Mouse (Mus musculus): ENCODE results near the gene Pglyrp4. TPM values are rescaled to one million over a fixed set of nuclear protein-coding genes. Genes with fewer than 3 reads are reported as not detected.

Pglyrp4 gene
- polyA plus RNA-seq (2014; fragmentation: Illumina TruSeq; extraction: RNeasy Lipid Tissue Mini Kit (QIAGEN cat#74804); ENCODE audit: low read depth, low replicate concordance), result 1.5 TPM

DNA sequence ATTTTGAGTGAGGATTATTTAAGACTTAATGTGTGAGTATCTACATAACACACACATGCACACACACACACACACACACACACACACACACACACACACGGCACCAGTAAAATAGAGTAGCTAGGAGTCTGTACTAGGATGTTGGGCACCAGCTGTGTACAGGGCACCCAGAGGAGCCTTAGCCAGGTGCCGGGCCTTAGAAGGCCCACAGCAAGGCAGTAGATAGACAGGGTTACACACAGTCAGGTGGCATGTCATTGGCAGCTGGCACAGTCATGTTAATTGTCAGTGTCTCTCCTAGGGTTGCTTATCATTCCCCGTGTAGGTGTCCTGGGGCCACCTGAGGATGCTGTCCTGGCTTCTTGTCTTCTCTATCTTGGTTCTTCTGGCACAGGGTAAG lies at the start of gene Pglyrp4:
TSS of gene Pglyrp4 (plus strand) at position 301 of the 400 bp plus-strand sequence.

DNA sequence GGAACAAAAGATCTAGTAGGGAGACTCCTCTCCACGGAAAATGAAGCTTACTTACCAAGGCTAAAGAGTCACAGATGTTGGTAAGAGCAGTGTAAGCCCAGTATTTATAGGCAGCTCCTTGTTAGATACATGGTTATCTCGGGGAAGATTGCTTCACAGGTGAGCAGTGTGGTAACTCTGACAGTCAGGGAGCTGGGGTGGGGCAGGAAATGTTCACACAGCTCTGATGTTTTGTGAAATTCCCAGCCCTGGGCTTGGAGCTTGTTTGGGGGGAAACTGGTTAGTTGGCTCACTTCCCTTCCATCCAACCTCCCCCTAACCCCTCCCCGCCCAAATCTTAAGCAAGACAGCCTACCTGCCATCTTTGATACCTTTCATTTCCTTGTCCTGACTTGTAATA lies 31.1 kb upstream of the Pglyrp4 start, which contains the start of gene S100a9:
TSS of gene S100a9 (minus strand) at position 109 of the 400 bp plus-strand sequence.

DNA sequence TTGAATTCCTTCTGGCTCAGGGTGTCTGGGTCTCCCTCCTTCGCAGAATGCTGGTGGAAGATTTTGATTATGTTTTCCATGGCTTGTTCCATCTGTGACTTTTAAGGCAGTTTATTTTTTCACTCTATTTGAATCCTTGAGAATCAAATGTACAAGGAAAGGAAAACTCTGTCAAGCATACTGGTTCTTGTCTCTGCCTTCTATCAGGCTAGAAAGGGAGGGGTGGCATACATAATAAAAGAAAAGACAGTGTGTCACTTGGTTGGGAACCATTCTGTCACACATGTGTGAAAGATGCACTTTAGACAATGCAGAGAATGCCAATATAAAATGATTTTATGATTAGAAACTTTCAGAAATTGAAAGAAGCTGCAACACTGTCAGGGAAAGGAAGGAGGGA lies 51.1 kb downstream of the Pglyrp4 start, which contains the start of gene Gm5849:
TSS of gene Gm5849 (minus strand) at position 101 of the 400 bp plus-strand sequence.

Other genes starting within 250 kb of the Pglyrp4 start
- 89.2 TPM for gene Snapin, start 235.9 kb upstream of the Pglyrp4 start, polyA plus RNA-seq (2014; fragmentation: Illumina TruSeq; extraction: RNeasy Lipid Tissue Mini Kit (QIAGEN cat#74804); ENCODE audit: low read depth, low replicate concordance)
- 111 TPM for gene Chtop, start 217.4 kb upstream of the Pglyrp4 start, polyA plus RNA-seq (2014; fragmentation: Illumina TruSeq; extraction: RNeasy Lipid Tissue Mini Kit (QIAGEN cat#74804); ENCODE audit: low read depth, low replicate concordance)
- gene S100a1, start 212.5 kb upstream of the Pglyrp4 start, polyA plus RNA-seq (2014; fragmentation: Illumina TruSeq; extraction: RNeasy Lipid Tissue Mini Kit (QIAGEN cat#74804); ENCODE audit: low read depth, low replicate concordance), result 7.7 TPM
- gene S100a13, start 212.5 kb upstream of the Pglyrp4 start, polyA plus RNA-seq (2014; fragmentation: Illumina TruSeq; extraction: RNeasy Lipid Tissue Mini Kit (QIAGEN cat#74804); ENCODE audit: low read depth, low replicate concordance), result 1.6 TPM
- gene S100a14, start 200.1 kb upstream of the Pglyrp4 start, polyA plus RNA-seq (2014; fragmentation: Illumina TruSeq; extraction: RNeasy Lipid Tissue Mini Kit (QIAGEN cat#74804); ENCODE audit: low read depth, low replicate concordance), result not detected
- gene S100a16, start 189.7 kb upstream of the Pglyrp4 start, polyA plus RNA-seq (2014; fragmentation: Illumina TruSeq; extraction: RNeasy Lipid Tissue Mini Kit (QIAGEN cat#74804); ENCODE audit: low read depth, low replicate concordance), result 1.8 TPM
- not detected for gene S100a3, start 166.3 kb upstream of the Pglyrp4 start, polyA plus RNA-seq (2014; fragmentation: Illumina TruSeq; extraction: RNeasy Lipid Tissue Mini Kit (QIAGEN cat#74804); ENCODE audit: low read depth, low replicate concordance)
- not detected for gene S100a2, start 136.7 kb upstream of the Pglyrp4 start, polyA plus RNA-seq (2014; fragmentation: Illumina TruSeq; extraction: RNeasy Lipid Tissue Mini Kit (QIAGEN cat#74804); ENCODE audit: low read depth, low replicate concordance)
- gene Gm42674, start 125.0 kb upstream of the Pglyrp4 start, polyA plus RNA-seq (2014; fragmentation: Illumina TruSeq; extraction: RNeasy Lipid Tissue Mini Kit (QIAGEN cat#74804); ENCODE audit: low read depth, low replicate concordance), result not detected
- gene S100a4, start 123.1 kb upstream of the Pglyrp4 start, polyA plus RNA-seq (2014; fragmentation: Illumina TruSeq; extraction: RNeasy Lipid Tissue Mini Kit (QIAGEN cat#74804); ENCODE audit: low read depth, low replicate concordance), result 1.0 TPM
- gene S100a5, start 118.4 kb upstream of the Pglyrp4 start, polyA plus RNA-seq (2014; fragmentation: Illumina TruSeq; extraction: RNeasy Lipid Tissue Mini Kit (QIAGEN cat#74804); ENCODE audit: low read depth, low replicate concordance), result not detected
- gene S100a6, start 114.0 kb upstream of the Pglyrp4 start, polyA plus RNA-seq (2014; fragmentation: Illumina TruSeq; extraction: RNeasy Lipid Tissue Mini Kit (QIAGEN cat#74804); ENCODE audit: low read depth, low replicate concordance), result 5.0 TPM
- gene S100a7a, start 72.9 kb upstream of the Pglyrp4 start, polyA plus RNA-seq (2014; fragmentation: Illumina TruSeq; extraction: RNeasy Lipid Tissue Mini Kit (QIAGEN cat#74804); ENCODE audit: low read depth, low replicate concordance), result not detected
- not detected for gene S100a8, start 57.9 kb upstream of the Pglyrp4 start, polyA plus RNA-seq (2014; fragmentation: Illumina TruSeq; extraction: RNeasy Lipid Tissue Mini Kit (QIAGEN cat#74804); ENCODE audit: low read depth, low replicate concordance)
- not detected for gene S100a9, start 31.2 kb upstream of the Pglyrp4 start, polyA plus RNA-seq (2014; fragmentation: Illumina TruSeq; extraction: RNeasy Lipid Tissue Mini Kit (QIAGEN cat#74804); ENCODE audit: low read depth, low replicate concordance)
- gene Gm5849, start 51.0 kb downstream of the Pglyrp4 start, polyA plus RNA-seq (2014; fragmentation: Illumina TruSeq; extraction: RNeasy Lipid Tissue Mini Kit (QIAGEN cat#74804); ENCODE audit: low read depth, low replicate concordance), result 1.4 TPM